Mouse (Mus musculus): ENCODE results near the gene Prrg2. TPM values are rescaled to one million over a fixed set of nuclear protein-coding genes. Genes with fewer than 3 reads are reported as not detected.

Prrg2 gene
- polyA plus RNA-seq, 1 experiment from 2014 or later: 29.5 TPM

DNA sequence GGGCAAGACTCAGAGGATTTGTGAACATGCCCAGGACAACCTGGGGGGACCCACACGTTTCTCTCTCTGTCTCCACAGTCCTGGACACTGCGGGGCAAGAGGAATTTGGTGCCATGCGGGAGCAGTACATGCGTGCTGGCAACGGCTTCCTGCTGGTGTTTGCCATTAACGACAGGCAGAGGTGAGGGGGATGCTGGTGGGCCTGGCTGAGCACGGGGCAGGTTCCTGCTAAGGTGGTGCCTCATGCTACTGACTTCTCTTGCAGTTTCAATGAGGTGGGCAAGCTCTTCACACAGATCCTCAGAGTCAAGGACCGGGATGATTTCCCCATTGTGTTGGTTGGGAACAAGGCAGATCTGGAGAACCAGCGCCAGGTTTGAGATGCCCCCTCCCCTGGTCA is 42.3 kb downstream of the Prrg2 start:
- Histone ChIP-seq H3K9ac (no peak overlapping the region), H3K27ac (no peak overlapping the region), H3K27me3 (replicated peaks) (no peaks in the 10 kb centered on the region), H3K9me3 (no peaks in the 10 kb centered on the region), H3K36me3 (no peaks in the 10 kb centered on the region), H3K4me2 (replicated peaks) (no peak overlapping the region), H3K4me3 (replicated peaks) (no peak overlapping the region), H3K4me1 (replicated peaks) (peaks cover 15% of the 10 kb centered on the region)
- no peak for ATAC-seq
- 72% methylated on average over 9 of the region's 9 CpGs for WGBS

DNA sequence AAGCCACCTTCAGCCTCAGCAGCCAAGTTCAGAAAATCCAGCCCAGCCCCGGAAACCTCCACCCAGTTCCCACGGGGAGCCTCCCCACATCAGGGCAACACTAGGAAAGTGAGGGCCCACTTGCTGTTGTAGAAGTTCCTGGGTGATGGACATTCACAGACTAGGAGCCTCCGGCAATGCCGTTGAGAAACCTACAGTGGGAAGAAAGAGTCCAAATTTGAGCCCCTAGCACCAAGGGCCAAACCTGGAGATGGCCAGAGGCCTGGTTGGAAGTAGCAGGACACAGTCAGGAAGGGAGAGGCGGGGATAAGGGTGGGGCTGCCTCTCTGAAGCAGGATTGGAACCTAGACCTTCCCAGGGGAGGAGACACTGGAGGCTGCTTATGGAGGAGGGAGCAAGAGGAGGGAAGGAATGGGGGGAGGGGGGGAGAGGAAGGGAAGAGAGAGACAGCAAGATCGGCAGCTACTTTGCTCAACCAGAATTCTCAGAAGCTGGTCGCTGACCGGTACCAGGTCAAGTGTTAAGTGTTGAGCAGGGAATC is 43.4 kb downstream of the Prrg2 start:
- H3K4me1 ChIP-seq (replicated peaks): peaks cover 18% of the 10 kb centered on the region
- H3K9ac ChIP-seq: peak overlapping the region; percentile 33; the same call in 1 of the 2 replicates
- H3K9me3 ChIP-seq: no peaks in the 10 kb centered on the region
- H3K4me2 ChIP-seq (replicated peaks): peak overlapping the region; percentile 79
- no peak for ATAC-seq
- H3K4me3 ChIP-seq (replicated peaks): peak overlapping the region; percentile 83
- H3K27me3 ChIP-seq (replicated peaks): no peaks in the 10 kb centered on the region
- H3K36me3 ChIP-seq: no peaks in the 10 kb centered on the region
- H3K27ac ChIP-seq: peak overlapping the region; percentile 99
- whole genome bisulfite sequencing: 28% methylated on average over 8 of the region's 8 CpGs

DNA sequence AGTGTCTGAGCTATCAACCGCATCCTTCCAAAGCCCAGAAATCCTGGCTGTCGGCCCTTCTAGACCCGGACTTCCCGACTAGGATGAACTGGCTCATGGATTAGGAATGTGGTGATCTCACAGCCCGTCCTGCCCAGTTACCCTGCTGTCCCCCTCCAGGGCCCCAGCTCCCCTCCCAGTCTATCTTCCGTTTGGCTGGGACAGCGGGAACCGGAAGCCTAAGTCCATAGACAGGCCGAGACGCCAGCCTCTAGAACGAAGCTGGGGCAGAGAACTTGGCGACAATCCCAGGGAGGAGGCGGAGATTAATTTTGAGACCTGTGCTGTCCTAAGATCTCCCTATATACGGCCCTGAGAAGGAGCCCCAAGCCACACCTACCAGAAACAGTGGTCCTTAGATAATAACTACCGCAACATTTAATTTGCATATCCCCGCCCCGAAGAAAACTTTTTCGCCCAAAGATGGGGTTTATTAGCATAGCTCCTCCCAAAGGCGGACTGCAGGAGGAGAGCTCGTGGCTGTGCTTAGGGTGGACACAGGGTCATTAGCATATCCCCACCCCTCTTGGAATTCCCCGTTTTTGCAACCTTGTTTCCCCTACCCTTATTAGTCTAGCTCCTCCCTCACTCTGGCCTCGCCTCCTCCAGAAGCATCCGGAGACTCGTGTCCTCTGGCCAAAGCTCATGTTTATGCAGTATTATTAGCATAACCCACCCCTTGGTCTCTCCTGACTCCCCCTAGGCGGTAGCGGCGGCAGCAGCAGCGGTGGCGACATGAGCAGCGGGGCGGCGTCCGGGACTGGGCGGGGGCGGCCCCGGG is 45.0 kb downstream of the Prrg2 start, which contains the start of gene Rras:
TSS of gene Rras (plus strand) at position 720 of the 820 bp plus-strand sequence.
- whole genome bisulfite sequencing: under 1% methylated on average over 36 of the region's 36 CpGs
- peak; percentile 93 for ATAC-seq
- peak within 1 kb of the TSS; percentile 67 for H3K9ac ChIP-seq

DNA sequence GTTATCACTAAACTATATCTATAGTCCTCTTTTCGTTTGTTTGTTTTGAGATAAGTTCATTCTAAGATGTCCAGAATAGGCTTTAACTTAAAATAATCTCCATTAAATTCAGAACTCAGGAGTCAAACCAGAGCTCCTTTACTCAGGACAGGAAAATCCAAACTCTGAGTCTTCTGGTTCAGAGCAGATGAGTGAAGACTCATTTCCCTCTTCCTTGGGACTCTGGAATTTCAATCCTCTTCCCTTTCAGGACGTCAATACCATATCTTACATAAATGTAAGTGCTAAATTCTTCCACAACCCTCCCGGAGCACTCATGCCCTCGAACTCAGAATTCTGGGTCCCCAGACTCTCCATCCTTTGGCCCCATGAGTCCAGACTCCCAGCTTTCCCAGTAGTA is 45.7 kb downstream of the Prrg2 start:
- peak overlapping the region; percentile 56 for H3K9ac ChIP-seq
- peak overlapping the region; percentile 83 for H3K4me3 ChIP-seq (replicated peaks)
- ATAC-seq: no peak
- H3K4me2 ChIP-seq (replicated peaks): peak overlapping the region; percentile 79
- 3% methylated on average over 4 of the region's 4 CpGs for WGBS
- H3K36me3 ChIP-seq: peaks cover 15% of the 10 kb centered on the region
- peaks cover 23% of the 10 kb centered on the region for H3K4me1 ChIP-seq (replicated peaks)
- no peaks in the 10 kb centered on the region for H3K27me3 ChIP-seq (replicated peaks)
- no peaks in the 10 kb centered on the region for H3K9me3 ChIP-seq
- peak overlapping the region; percentile 99 for H3K27ac ChIP-seq

More for the DNA sequence above, 45.0 kb downstream of the Prrg2 start, which contains the start of gene Rras:
- H3K9me3 ChIP-seq: no peaks in the 10 kb centered on the region
- H3K4me1 ChIP-seq (replicated peaks): peaks cover 23% of the 10 kb centered on the region
- peak within 1 kb of the TSS; percentile 99 for H3K27ac ChIP-seq
- H3K36me3 ChIP-seq: peaks cover 8% of the 10 kb centered on the region
- H3K27me3 ChIP-seq (replicated peaks): no peaks in the 10 kb centered on the region
- peak within 1 kb of the TSS; percentile 83 for H3K4me3 ChIP-seq (replicated peaks)
- peak within 1 kb of the TSS; percentile 79 for H3K4me2 ChIP-seq (replicated peaks)

DNA sequence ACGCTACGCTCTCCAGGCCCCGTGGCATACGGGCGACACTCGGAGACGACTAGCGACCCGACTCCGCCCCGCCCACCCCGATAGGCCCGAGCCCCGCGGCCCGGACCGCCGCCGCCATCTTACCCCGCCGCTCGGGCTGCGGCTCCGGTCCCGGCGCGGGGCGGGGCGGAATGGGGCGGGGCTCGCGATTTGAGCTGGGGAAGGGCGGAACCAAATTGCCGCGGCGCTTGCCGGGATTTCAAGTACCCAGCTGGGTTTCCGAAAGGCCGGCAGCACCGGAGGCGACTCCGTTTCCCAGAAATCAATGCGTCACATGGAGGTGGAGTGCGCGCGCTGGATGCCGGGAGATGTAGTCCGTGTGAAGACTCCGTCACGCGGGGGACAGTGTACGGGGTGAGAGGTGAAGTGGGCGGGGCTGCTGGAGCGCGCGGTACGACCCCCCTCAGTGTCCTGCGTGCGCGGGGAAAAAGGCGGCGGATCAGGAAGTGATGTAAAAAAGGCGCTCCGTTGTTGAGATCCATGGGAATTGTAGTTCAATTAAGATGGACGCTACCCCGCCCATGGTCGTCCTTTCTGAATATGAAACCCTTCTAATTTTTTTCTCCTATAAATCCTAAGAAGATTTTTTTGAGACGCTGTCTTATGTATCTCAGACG is 46.4 kb downstream of the Prrg2 start, which contains the start of gene Scaf1:
TSS of gene Scaf1 (minus strand) at position 407 of the 656 bp plus-strand sequence.
- no peaks in the 10 kb centered on the region for H3K27me3 ChIP-seq (replicated peaks)
- WGBS: under 1% methylated on average over 66 of the region's 69 CpGs
- H3K4me3 ChIP-seq (replicated peaks): peak within 1 kb of the TSS; percentile 83
- H3K4me1 ChIP-seq (replicated peaks): peaks cover 23% of the 10 kb centered on the region
- peak; percentile 88 for ATAC-seq
- H3K9ac ChIP-seq: peak within 1 kb of the TSS; percentile 95
- peak within 1 kb of the TSS; percentile 99 for H3K27ac ChIP-seq
- H3K36me3 ChIP-seq: peaks cover 21% of the 10 kb centered on the region
- H3K4me2 ChIP-seq (replicated peaks): peak within 1 kb of the TSS; percentile 79
- no peaks in the 10 kb centered on the region for H3K9me3 ChIP-seq

DNA sequence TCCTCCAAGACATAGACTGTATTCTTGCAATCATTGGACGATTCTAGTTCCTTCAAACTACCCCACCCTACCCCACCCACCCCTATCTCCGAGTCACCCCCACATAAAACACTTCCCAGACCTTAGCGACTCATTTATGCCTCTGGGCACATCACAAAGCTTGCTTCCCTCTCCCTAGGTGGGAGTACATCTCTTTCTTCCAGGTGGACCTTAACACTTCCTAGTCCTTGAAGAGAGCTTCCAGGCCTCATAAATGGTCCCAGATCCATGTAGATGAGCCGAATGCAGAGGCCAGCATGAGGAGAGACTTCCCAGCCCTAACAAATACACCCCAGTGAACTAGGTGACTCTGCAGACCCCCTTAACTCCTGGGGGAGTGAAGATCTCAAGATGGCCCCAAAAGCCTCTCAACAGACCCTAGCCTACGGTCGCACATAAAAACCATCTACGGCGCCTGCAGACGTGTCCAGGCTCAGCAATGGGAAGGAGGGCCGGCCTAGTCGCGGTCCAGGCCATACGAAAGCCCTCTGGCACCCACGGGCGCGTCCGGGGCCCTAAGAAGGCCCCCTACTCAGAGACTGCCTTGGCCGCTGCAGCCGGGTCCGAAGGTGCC is 47.0 kb downstream of the Prrg2 start:
- Histone ChIP-seq H3K27ac (peak overlapping the region; percentile 91), H3K9ac (peak overlapping the region; percentile 95), H3K4me1 (replicated peaks) (peaks cover 23% of the 10 kb centered on the region), H3K9me3 (no peaks in the 10 kb centered on the region), H3K4me2 (replicated peaks) (peak overlapping the region; percentile 68), H3K27me3 (replicated peaks) (no peaks in the 10 kb centered on the region), H3K36me3 (peaks cover 23% of the 10 kb centered on the region), H3K4me3 (replicated peaks) (peak overlapping the region; percentile 83)
- WGBS: under 1% methylated on average over 20 of the region's 20 CpGs
- ATAC-seq: no peak

DNA sequence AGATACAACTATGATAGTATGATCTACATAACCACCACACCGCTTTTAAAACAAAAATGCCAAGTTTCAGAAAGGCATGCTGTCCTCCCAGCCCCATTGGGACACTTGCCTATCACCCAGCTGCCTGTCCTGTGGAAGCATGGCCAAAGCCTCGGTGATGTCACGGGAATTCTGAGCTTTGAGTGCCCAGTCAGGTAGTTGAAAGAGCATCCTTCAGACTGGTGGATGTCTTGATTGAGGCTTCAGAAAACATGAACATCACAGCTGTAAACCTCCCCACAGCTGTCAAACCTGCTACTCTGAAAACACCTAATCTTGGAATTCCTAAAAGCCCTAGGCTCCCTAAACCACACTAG is 48.4 kb downstream of the Prrg2 start:
- WGBS: 96% methylated on average over 3 of the region's 3 CpGs
- no peaks in the 10 kb centered on the region for H3K9me3 ChIP-seq
- H3K36me3 ChIP-seq: peaks cover 34% of the 10 kb centered on the region
- no peaks in the 10 kb centered on the region for H3K27me3 ChIP-seq (replicated peaks)
- no peak overlapping the region for H3K9ac ChIP-seq
- ATAC-seq: no peak
- peak overlapping the region; percentile 68; the same call in 1 of the 2 replicates for H3K4me2 ChIP-seq (replicated peaks)
- no peak overlapping the region for H3K4me3 ChIP-seq (replicated peaks)
- peaks cover 20% of the 10 kb centered on the region for H3K4me1 ChIP-seq (replicated peaks)
- no peak overlapping the region for H3K27ac ChIP-seq

DNA sequence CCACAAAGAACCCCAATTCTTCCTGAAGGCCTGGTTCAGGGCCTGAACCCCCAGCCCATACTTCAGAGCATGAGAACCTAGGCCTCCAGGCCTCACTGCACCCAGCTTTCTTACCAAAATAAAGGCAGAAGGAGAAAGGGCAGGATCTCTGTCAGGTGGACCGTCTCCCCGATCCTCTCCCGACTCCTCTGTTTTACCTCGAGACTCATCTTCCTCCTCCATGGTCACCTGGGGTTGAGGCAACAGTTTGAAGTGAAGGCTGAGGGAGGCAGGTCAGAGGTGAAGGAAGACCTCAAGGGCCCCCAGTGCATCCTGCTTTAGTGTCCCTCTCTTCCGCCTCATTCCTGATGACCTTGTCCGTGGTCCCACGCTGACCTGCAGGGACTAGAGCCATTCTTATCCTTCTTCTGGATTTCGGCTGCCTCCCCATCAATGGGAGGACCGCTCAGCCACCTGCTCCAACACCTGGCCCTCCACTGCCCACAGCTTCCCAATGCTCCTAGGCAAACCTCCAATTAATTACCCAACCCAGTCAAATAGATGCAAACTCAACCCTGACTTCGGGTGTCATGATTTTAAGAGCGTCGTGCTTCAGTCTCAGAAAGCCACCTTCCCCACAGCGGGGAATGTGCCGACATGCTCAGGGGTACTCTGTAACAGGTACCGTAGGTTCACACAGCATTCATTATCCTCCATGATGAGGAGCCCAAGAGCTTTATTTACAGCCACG is 48.9 kb downstream of the Prrg2 start:
- Histone ChIP-seq H3K4me2 (replicated peaks) (no peak overlapping the region), H3K27ac (no peak overlapping the region), H3K9ac (no peak overlapping the region), H3K4me1 (replicated peaks) (peaks cover 16% of the 10 kb centered on the region; the same call in 1 of the 2 replicates), H3K9me3 (no peaks in the 10 kb centered on the region), H3K36me3 (peaks cover 38% of the 10 kb centered on the region), H3K4me3 (replicated peaks) (no peak overlapping the region), H3K27me3 (replicated peaks) (no peaks in the 10 kb centered on the region)
- ATAC-seq: no peak
- WGBS: 93% methylated on average over 16 of the region's 16 CpGs

DNA sequence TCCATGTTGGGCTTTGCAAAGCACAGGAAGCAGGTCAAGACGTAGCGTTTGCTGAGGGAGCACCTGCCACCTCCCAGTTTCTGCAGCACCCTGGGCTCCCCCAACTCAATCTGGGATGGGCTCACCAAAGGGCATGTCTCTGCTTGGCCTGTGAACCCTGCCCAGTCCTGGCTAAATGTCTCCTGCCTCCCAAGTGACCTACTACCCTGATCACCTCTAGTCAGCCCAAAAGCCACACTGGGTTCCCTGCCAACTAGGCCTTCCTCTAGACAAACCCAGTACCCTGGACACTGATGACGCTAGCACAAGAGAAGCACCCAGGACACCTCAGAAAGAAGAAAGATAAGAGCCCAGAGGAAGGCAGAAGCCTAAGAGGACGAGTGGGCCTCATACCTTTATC is 49.7 kb downstream of the Prrg2 start:
- H3K4me1 ChIP-seq (replicated peaks): peaks cover 10% of the 10 kb centered on the region; the same call in 1 of the 2 replicates
- H3K9me3 ChIP-seq: no peaks in the 10 kb centered on the region
- no peak overlapping the region for H3K27ac ChIP-seq
- no peaks in the 10 kb centered on the region for H3K27me3 ChIP-seq (replicated peaks)
- no peak overlapping the region for H3K9ac ChIP-seq
- no peak overlapping the region for H3K4me3 ChIP-seq (replicated peaks)
- peaks cover 45% of the 10 kb centered on the region for H3K36me3 ChIP-seq
- H3K4me2 ChIP-seq (replicated peaks): no peak overlapping the region
- WGBS: 83% methylated on average over 4 of the region's 4 CpGs
- no peak for ATAC-seq

DNA sequence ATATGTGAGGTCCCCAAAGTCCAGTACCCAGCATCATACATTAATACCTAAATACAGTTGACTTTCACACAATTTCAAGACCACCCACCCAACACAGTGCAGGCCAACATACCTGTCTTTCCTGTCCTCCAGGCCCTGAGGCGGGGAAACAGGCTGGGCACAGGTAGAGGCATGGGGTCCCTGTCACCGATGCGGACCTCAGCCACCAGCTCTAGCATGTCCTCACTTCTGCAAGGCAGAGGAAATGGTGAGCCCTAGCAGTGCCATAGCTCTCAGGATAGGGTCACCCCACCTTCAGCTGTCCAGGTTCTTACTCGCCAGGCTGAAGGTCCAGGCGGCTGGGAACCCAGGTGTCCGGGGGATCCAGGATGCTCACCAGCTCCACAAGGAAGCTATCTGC is 50.5 kb downstream of the Prrg2 start:
- H3K27ac ChIP-seq: no peak overlapping the region
- no peaks in the 10 kb centered on the region for H3K9me3 ChIP-seq
- WGBS: 98% methylated on average over 6 of the region's 6 CpGs
- ATAC-seq: no peak
- H3K27me3 ChIP-seq (replicated peaks): no peaks in the 10 kb centered on the region
- H3K4me1 ChIP-seq (replicated peaks): peaks cover 10% of the 10 kb centered on the region; the same call in 1 of the 2 replicates
- H3K4me3 ChIP-seq (replicated peaks): no peak overlapping the region
- H3K4me2 ChIP-seq (replicated peaks): no peak overlapping the region
- peaks cover 53% of the 10 kb centered on the region for H3K36me3 ChIP-seq
- no peak overlapping the region for H3K9ac ChIP-seq

DNA sequence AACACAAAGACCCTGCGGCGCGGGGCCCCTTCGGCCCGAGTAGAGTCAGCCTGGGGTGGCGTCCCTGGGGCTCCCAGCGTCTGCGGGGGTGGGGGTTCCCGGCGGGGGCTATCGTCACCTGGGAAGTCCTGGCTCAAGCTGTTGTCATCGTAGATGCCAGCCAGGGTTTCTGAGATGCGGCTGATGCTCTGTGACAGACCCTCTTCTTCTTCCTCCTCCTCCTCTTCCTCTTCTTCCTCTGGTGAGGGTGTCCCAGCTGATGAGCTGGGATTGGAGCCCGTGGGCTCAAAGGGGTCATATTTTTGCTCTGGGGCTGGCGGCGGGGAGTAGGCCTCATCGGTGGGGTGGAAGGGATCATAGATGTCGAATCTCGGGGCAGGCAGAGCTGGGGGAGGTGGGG is 54.1 kb downstream of the Prrg2 start:
- Histone ChIP-seq H3K4me1 (replicated peaks) (no peaks in the 10 kb centered on the region), H3K36me3 (peaks cover 83% of the 10 kb centered on the region)

More for the DNA sequence above, 54.1 kb downstream of the Prrg2 start:
- 95% methylated on average over 19 of the region's 19 CpGs for WGBS
- Histone ChIP-seq H3K4me3 (replicated peaks) (no peak overlapping the region), H3K9me3 (no peaks in the 10 kb centered on the region), H3K27me3 (replicated peaks) (no peaks in the 10 kb centered on the region), H3K4me2 (replicated peaks) (no peak overlapping the region), H3K9ac (no peak overlapping the region), H3K27ac (no peak overlapping the region)
- no peak for ATAC-seq
